ENCODE assay signal across 13 mouse cellular contexts in genomic region chr2:129595206-129595605, GRCm38 (mm10). TPM values are rescaled to one million over a fixed set of nuclear protein-coding genes. Genes with fewer than 3 reads are reported as not detected.
DNase-seq lines count a peak whose midpoint lies in the region; ATAC-seq and TF ChIP-seq lines count a peak whose summit lies in the region.
"Had no signal": no experiment of that assay in that cellular context is flagged by ENCODE, and none has a peak within 500 bp of the region (broad histone marks: within the 10 kb centered on the region; RNA-seq: fewer than 3 reads in every experiment).

No protein-coding gene starts in this region.

- H3K9me3 ChIP-seq in heart, embryonic 14.5 days (ENCODE audit: control insufficient read depth, low read length), result no peaks in the 10 kb centered on the region
- no peaks in the 10 kb centered on the region for H3K9me3 ChIP-seq in heart, embryonic 12.5 days (replicated peaks)
- no peaks in the 10 kb centered on the region for H3K9me3 ChIP-seq in megakaryocyte, embryonic 14.5 days
- no peaks in the 10 kb centered on the region for H3K9me3 ChIP-seq in liver, embryonic 14.5 days (ENCODE audit: control insufficient read depth, low read length)
- H3K9me3 ChIP-seq in stomach, embryonic 15.5 days, result no peaks in the 10 kb centered on the region
- H3K9me3 ChIP-seq: limb, embryonic 13.5 days had no signal

- peak overlapping the region; percentile 11; the same call in 1 of the 2 replicates for H3K4me2 ChIP-seq in heart, embryonic 14.5 days (ENCODE audit: low read length)
- no peak overlapping the region for H3K4me2 ChIP-seq in heart, embryonic 12.5 days
- H3K4me2 ChIP-seq in liver, embryonic 14.5 days (ENCODE audit: low read depth), result peak overlapping the region; percentile 47; the same call in 1 of the 2 replicates
- H3K4me2 ChIP-seq in stomach, embryonic 15.5 days, result peak overlapping the region; percentile 85; the same call in 1 of the 2 replicates

- peak overlapping the region; percentile 17; the same call in 1 of the 2 replicates for H3K9ac ChIP-seq in heart, embryonic 14.5 days (ENCODE audit: low read length)
- H3K9ac ChIP-seq in heart, embryonic 12.5 days, result no peak overlapping the region
- no peak overlapping the region for H3K9ac ChIP-seq in liver, embryonic 14.5 days (replicated peaks)
- no peak overlapping the region for H3K9ac ChIP-seq in stomach, embryonic 15.5 days

- no peak for TF ChIP-seq EP300 in liver, embryonic 14.5 days (IDR thresholded peaks at IDR 0.05; ENCODE audit: low read depth)

- no peaks in the 10 kb centered on the region for H3K36me3 ChIP-seq in heart, embryonic 14.5 days (ENCODE audit: control insufficient read depth, insufficient read depth, low read length)
- H3K36me3 ChIP-seq in heart, embryonic 12.5 days, result no peaks in the 10 kb centered on the region
- no peaks in the 10 kb centered on the region for H3K36me3 ChIP-seq in megakaryocyte, embryonic 14.5 days (replicated peaks; ENCODE audit: low read length)
- no peaks in the 10 kb centered on the region for H3K36me3 ChIP-seq in liver, embryonic 14.5 days (replicated peaks; ENCODE audit: control insufficient read depth, insufficient read depth, low read depth)
- no peaks in the 10 kb centered on the region for H3K36me3 ChIP-seq in stomach, embryonic 15.5 days
- H3K36me3 ChIP-seq: limb, embryonic 13.5 days had no signal

- no peak overlapping the region for H3K4me3 ChIP-seq in heart, embryonic 14.5 days (ENCODE audit: control insufficient read depth in 1 of 2, insufficient read depth in 1 of 2, low read depth in 1 of 2, low read length in 2 of 2)
- no peak overlapping the region for H3K4me3 ChIP-seq in heart, embryonic 12.5 days
- H3K4me3 ChIP-seq in megakaryocyte, embryonic 14.5 days (replicated peaks), result peak overlapping the region; percentile 81
- H3K4me3 ChIP-seq in liver, embryonic 14.5 days (ENCODE audit: insufficient read depth in 1 of 2, low read depth in 2 of 2, low read length in 2 of 2), result no peak overlapping the region; a peak in 1 of 4 replicates
- peak overlapping the region; percentile 75; the same call in 1 of the 2 replicates for H3K4me3 ChIP-seq in stomach, embryonic 15.5 days (replicated peaks)

- no peak overlapping the region for H3K27ac ChIP-seq in heart, embryonic 14.5 days (replicated peaks in 1 of 2; ENCODE audit: control insufficient read depth in 1 of 2, insufficient read depth in 1 of 2, low read depth in 2 of 2, low read length in 2 of 2)
- H3K27ac ChIP-seq in heart, embryonic 12.5 days (ENCODE audit: poor library complexity, severe bottlenecking), result no peak overlapping the region
- H3K27ac ChIP-seq in liver, embryonic 14.5 days, result no peak overlapping the region
- H3K27ac ChIP-seq in stomach, embryonic 15.5 days, result no peak overlapping the region
- H3K27ac ChIP-seq: limb, embryonic 13.5 days had no signal

- H3K4me1 ChIP-seq in heart, embryonic 14.5 days (ENCODE audit: control insufficient read depth in 2 of 2, insufficient read depth in 2 of 2, low read length in 2 of 2), result peaks cover 26 to 64% of the 10 kb centered on the region in 2 experiments
- peaks cover 69% of the 10 kb centered on the region for H3K4me1 ChIP-seq in heart, embryonic 12.5 days (replicated peaks)
- peaks cover 40% of the 10 kb centered on the region for H3K4me1 ChIP-seq in megakaryocyte, embryonic 14.5 days
- H3K4me1 ChIP-seq in liver, embryonic 14.5 days (replicated peaks; ENCODE audit: control insufficient read depth in 2 of 2, insufficient read depth in 2 of 2, low read length in 1 of 2), result peaks cover 0 to 5% of the 10 kb centered on the region in 2 experiments; a peak in 1 of 4 replicates
- peaks cover 29% of the 10 kb centered on the region; the same call in 1 of the 2 replicates for H3K4me1 ChIP-seq in stomach, embryonic 15.5 days

- no peak for TF ChIP-seq CTCF in liver, embryonic 14.5 days (IDR thresholded peaks at IDR 0.05; ENCODE audit: low read depth)

- no peaks in the 10 kb centered on the region for H3K27me3 ChIP-seq in heart, embryonic 14.5 days (ENCODE audit: control insufficient read depth, insufficient read depth, low read length)
- H3K27me3 ChIP-seq in heart, embryonic 12.5 days (replicated peaks), result no peaks in the 10 kb centered on the region
- H3K27me3 ChIP-seq in megakaryocyte, embryonic 14.5 days (replicated peaks), result peaks cover 90% of the 10 kb centered on the region
- peaks cover 15% of the 10 kb centered on the region for H3K27me3 ChIP-seq in liver, embryonic 14.5 days (ENCODE audit: control insufficient read depth, insufficient read depth, low read length)
- H3K27me3 ChIP-seq in stomach, embryonic 15.5 days (replicated peaks), result no peaks in the 10 kb centered on the region

- DNase-seq in liver, embryonic 14.5 days (ENCODE audit: low read depth in 3 of 3, low spot score in 3 of 3), result no peak
- no peak for DNase-seq in ovary, postnatal 36 days (ENCODE audit: low spot score)
- no peak for DNase-seq in urinary bladder, postnatal 14 days (ENCODE audit: low spot score)
- DNase-seq: adrenal gland, postnatal 36 days; cerebellum, postnatal 10 days had no signal

- no peak for ATAC-seq in heart, embryonic 14.5 days (ENCODE audit: insufficient number of reproducible peaks, insufficient read depth, low FRiP score, low read depth)
- ATAC-seq in heart, embryonic 12.5 days (ENCODE audit: insufficient number of reproducible peaks, low FRiP score), result no peak
- no peak for ATAC-seq in megakaryocyte, adult 5-6 weeks (ENCODE audit: poor library complexity, severe bottlenecking)
- ATAC-seq in liver, embryonic 14.5 days (ENCODE audit: insufficient read depth), result no peak
- ATAC-seq in stomach, embryonic 15.5 days (ENCODE audit: insufficient read depth, low FRiP score, low read depth), result no peak

- WGBS in heart, embryonic 14.5 days, result 66% methylated on average over 4 of the region's 4 CpGs
- WGBS in heart, embryonic 12.5 days, result 51% methylated on average over 4 of the region's 4 CpGs
- WGBS in liver, embryonic 14.5 days (ENCODE audit: insufficient replicate concordance), result 69% methylated on average over 4 of the region's 4 CpGs
- 71% methylated on average over 4 of the region's 4 CpGs for WGBS in stomach, embryonic 15.5 days

RNA-seq across cellular contexts. Expression of gene Sirpa, which starts 2.6 kb away (rescaled TPM):
- 19.8 and 20.8 TPM in 2 replicates for polyA plus RNA-seq in heart, embryonic 14.5 days (2014; fragmentation: Nextera tagmentation; extraction: Ambion mirVana)
- 14.4 and 18.6 TPM in 2 replicates for polyA plus RNA-seq in heart, embryonic 12.5 days (2016; fragmentation: Nextera tagmentation; extraction: Ambion mirVana)
- polyA plus RNA-seq in megakaryocyte, embryonic 14.5 days (2012; ENCODE audit: insufficient read depth, low replicate concordance), result 9.9 and 60.3 TPM in 2 replicates
- total RNA-seq in megakaryocyte, adult 5-6 weeks (2015), result 290 and 306 TPM in 2 replicates
- 325 and 361 TPM in 2 replicates for total RNA-seq in megakaryocyte, adult 5-6 weeks (2017)
- 17.1 and 18.2 TPM in 2 replicates for polyA plus RNA-seq in liver, embryonic 14.5 days (2012; rRNA removed)
- 18.7 and 20.6 TPM in 2 replicates for polyA plus RNA-seq in liver, embryonic 14.5 days (2014; fragmentation: Nextera tagmentation; extraction: Ambion mirVana)
- polyA plus RNA-seq in stomach, embryonic 15.5 days (2015; fragmentation: Nextera tagmentation; extraction: Ambion mirVana), result 25.0 and 30.8 TPM in 2 replicates

RNA-seq across cellular contexts. Expression of gene F830045P16Rik, which starts 58.8 kb away (rescaled TPM):
- not detected in 2 replicates for polyA plus RNA-seq in heart, embryonic 14.5 days (2014; fragmentation: Nextera tagmentation; extraction: Ambion mirVana)
- not detected in 2 replicates for polyA plus RNA-seq in heart, embryonic 12.5 days (2016; fragmentation: Nextera tagmentation; extraction: Ambion mirVana)
- 0.08 TPM in 1 of 2 replicates, not detected in the other for polyA plus RNA-seq in megakaryocyte, embryonic 14.5 days (2012; ENCODE audit: insufficient read depth, low replicate concordance)
- not detected in 2 replicates for total RNA-seq in megakaryocyte, adult 5-6 weeks (2015)
- total RNA-seq in megakaryocyte, adult 5-6 weeks (2017), result not detected in 2 replicates
- polyA plus RNA-seq in liver, embryonic 14.5 days (2012; rRNA removed), result 0.02 TPM in 1 of 2 replicates, not detected in the other
- not detected in 2 replicates for polyA plus RNA-seq in liver, embryonic 14.5 days (2014; fragmentation: Nextera tagmentation; extraction: Ambion mirVana)
- polyA plus RNA-seq in stomach, embryonic 15.5 days (2015; fragmentation: Nextera tagmentation; extraction: Ambion mirVana), result 0.09 and 0.22 TPM in 2 replicates
- total RNA-seq: adrenal gland, postnatal 36 days; gastrocnemius, adult 18-20 months; heart, postnatal 25 days had no signal

Comparison
In these comparisons a context has a peak if more than half of its experiments do, and no peak if none do; other contexts are left out.
1. H3K4me3 ChIP-seq: peak in megakaryocyte, embryonic 14.5 days (single experiment) and stomach, embryonic 15.5 days (single experiment); none in heart, embryonic 14.5 days (0 of 2), heart, embryonic 12.5 days (single experiment) and liver, embryonic 14.5 days (0 of 2).